Mouse (Mus musculus): ENCODE measurements around the gene Ybx1.

Ybx1 gene

DNA sequence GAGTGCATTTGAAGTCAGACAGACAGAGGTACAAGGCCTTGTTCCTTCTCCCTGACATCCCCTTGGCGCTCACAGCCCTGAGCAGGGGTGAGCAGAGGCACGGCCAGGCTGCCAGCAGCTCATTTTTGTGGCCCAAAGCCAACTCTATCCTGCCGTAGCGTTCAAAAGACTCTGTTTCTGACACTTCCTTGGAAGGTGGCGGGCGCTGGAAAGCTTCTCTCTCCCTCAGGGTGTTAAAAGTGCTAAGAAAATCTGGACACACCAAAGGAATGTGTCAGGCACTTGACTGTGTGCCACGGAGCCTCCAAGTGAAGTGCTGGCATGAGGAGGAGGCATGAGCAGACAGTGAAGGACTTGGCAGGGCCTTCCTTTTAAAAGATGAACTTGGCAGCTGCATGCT lies 48.8 kb downstream of the Ybx1 start:
- in situ Hi-C loops (cut with MboI; ENCODE audit: low pct_unique_long_range_greater_than_20kb in 1 of 2, low sequenced_read_pairs in 2 of 2, unreplicated experiment in 1 of 2) = loop anchor here in 1 of 2 experiments (5.0 kb wide), 1 partner anchor 97 kb away; no protein-coding TSS in a partner anchor

DNA sequence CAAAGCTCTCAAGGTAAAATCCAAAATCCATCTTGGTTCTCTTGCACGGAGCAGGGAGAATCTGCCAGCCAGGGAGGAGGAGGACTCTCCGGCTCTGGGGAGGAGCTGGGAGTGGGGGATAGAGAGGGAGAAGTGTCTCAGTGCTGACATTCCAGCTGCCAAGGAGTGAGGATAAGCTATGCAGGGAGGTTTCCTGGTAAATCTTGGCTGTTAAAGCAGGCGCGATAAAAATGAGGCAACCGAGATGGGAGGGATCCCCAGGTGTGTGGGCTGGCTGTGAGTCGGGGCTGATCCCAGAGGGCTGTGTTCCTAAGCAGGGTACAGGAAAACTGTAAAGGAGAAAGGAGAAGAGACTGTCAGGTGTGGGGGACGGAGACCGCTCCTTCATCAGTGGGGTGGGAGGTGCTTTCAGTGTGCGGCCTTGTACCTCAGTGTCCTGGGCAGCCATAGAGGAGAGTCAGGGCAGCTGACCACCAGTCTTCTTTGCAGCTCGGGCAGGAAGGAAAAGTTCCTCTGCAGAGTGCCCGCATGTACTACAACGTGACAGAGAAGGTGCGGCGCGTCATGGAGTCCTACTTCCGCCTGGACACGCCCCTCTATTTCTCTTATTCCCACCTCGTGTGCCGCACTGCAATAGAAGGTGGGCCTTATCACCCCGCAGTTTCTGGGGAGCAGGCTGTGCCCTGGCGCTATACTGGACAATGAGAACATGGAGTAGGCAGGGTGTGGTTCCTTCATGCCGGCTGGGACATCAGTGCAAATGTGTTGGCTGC lies 49.8 kb downstream of the Ybx1 start:
- in situ Hi-C loops (cut with MboI; ENCODE audit: low pct_unique_long_range_greater_than_20kb in 1 of 2, low sequenced_read_pairs in 2 of 2, unreplicated experiment in 1 of 2) = loop anchor here in 1 of 2 experiments (5.0 kb wide), 1 partner anchor 98 kb away; no protein-coding TSS in a partner anchor

DNA sequence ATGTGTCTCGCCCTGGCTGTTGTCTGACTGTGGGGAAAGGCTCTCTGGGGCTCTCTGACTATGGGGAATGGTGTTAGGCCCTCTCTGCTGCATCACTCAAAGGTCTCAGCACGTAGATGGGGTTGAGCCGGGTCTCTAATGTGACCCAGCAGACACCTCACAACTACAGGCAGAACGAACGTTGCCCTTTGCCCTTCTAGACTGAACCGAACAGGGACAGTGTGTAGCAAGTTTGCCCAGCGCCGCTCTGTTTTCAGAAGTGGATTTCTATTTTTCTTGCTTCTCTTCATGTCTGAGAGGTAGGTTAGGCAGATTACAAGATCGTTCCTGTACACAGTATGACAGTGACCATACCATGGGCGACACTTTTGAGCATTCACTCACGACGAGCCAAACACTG lies 51.8 kb downstream of the Ybx1 start:
- in situ Hi-C loops (cut with MboI; ENCODE audit: low pct_unique_long_range_greater_than_20kb in 1 of 2, low sequenced_read_pairs in 2 of 2, unreplicated experiment in 1 of 2) = no loop called here

DNA sequence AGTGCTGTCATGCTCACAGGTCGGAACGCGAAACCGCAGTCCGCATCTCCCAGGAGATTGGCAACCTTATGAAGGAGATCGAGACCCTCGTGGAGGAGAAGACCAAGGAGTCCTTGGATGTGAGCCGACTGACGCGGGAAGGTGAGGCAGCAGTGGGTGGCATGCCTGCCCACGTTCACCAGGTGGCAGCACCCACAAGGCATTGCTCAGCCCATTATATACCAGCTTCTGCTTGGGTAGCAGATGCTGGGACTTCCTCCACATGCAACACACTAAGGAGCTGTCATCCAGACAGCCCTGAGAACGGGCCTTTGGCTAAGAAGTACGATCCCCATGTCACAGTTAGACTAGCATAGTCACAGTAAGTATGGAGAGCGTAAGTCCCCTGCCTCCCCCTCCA lies 52.7 kb downstream of the Ybx1 start:
- in situ Hi-C loops (cut with MboI; ENCODE audit: low pct_unique_long_range_greater_than_20kb in 1 of 2, low sequenced_read_pairs in 2 of 2, unreplicated experiment in 1 of 2) = no loop called here

DNA sequence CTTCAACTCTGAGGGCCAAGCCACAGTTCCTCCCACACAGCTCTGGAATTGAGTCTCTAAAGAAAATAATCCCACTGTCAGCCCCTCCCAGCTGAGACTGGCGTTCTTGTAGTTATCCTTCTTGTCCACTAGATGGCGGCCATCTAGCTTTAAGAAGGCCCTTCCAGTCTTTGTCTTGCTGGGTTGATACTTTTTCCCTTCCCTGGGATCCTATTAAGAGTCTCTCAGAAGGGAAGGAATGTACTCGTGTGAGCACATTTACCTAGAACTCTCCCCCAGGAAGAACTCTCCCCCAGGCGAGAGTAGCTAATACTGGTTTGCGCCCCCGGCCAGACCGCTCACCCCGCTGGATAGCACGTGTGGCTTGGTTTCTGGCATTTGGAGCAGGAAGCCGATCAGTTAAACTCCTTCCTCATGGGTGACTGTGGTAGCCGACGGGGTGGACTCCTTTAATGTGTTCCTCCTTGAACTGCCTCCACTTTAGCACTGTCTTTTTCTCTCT lies 55.2 kb downstream of the Ybx1 start:
- in situ Hi-C loops (cut with MboI; ENCODE audit: low pct_unique_long_range_greater_than_20kb in 1 of 2, low sequenced_read_pairs in 2 of 2, unreplicated experiment in 1 of 2) = no loop called here

DNA sequence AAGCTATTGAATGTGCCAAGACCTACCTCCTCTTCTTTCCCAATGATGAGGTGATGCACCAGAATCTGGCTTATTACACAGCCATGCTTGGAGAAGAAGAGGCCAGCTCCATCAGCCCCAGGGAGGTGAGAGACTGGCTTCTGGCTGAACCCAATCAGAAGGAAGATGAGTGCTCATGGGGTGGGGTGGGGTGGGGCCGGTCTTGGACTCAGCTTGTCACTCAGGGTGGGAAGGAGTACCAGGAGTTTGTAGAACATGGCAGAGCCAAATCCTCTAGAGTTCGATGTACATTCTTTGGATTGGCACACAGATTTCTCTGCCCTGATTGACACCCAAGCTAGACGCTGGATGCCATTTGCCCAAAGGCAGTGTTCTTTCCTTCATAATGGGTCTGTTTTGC lies 55.7 kb downstream of the Ybx1 start:
- in situ Hi-C loops (cut with MboI; ENCODE audit: low pct_unique_long_range_greater_than_20kb in 1 of 2, low sequenced_read_pairs in 2 of 2, unreplicated experiment in 1 of 2) = no loop called here

DNA sequence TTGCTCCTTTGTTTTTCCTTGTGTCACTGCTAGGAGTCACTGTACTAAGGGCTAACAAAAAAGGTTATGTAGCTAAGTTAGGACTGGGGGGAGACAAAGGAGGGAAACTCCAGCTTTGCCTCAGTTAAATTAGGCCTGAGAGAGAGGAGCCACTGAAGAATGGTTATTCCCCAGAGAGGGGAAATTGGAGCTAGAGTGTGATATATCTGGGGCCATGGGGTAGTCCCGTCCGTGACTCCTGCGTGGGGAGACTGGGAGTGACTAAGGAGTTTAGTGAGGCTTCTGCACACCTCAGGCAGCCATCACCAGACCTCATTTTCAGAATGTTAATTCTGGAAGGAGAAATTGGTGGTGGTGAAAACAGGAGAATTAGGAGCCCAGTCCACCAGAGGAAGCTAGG lies 60.1 kb downstream of the Ybx1 start:
- in situ Hi-C loops (cut with MboI; ENCODE audit: low pct_unique_long_range_greater_than_20kb in 1 of 2, low sequenced_read_pairs in 2 of 2, unreplicated experiment in 1 of 2) = no loop called here

DNA sequence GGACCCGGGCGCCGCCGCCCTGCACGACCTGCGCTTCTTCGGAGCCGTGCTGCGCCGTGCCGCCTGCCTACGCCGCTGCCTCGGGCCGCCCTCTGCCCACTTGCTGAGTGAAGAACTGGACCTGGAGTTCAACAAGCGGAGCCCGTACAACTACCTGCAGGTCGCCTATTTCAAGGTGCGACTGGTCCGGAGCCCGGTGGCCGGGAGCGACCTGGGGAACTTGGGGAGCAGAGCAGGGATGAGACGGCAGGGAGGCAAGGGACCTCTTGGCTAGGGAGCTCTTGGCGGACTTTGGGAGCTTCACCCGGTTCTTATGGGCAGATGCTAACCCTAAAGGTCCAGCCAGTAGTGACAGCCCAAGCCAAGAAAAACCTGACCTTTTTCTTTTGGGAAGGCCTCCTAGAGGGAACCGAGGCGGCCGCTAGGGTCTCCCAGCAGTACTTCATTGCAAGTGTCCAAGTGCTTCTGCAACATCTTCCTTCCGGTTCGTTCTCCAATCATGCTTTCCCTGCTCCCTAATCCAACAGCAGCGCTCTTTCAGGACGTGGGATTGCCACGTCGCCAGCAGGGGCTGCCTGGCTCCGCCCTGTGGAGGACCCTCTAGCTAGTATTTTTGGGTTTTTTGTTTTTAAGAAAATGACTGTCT lies 61.0 kb downstream of the Ybx1 start:
- in situ Hi-C loops (cut with MboI; ENCODE audit: low pct_unique_long_range_greater_than_20kb in 1 of 2, low sequenced_read_pairs in 2 of 2, unreplicated experiment in 1 of 2) = no loop called here

DNA sequence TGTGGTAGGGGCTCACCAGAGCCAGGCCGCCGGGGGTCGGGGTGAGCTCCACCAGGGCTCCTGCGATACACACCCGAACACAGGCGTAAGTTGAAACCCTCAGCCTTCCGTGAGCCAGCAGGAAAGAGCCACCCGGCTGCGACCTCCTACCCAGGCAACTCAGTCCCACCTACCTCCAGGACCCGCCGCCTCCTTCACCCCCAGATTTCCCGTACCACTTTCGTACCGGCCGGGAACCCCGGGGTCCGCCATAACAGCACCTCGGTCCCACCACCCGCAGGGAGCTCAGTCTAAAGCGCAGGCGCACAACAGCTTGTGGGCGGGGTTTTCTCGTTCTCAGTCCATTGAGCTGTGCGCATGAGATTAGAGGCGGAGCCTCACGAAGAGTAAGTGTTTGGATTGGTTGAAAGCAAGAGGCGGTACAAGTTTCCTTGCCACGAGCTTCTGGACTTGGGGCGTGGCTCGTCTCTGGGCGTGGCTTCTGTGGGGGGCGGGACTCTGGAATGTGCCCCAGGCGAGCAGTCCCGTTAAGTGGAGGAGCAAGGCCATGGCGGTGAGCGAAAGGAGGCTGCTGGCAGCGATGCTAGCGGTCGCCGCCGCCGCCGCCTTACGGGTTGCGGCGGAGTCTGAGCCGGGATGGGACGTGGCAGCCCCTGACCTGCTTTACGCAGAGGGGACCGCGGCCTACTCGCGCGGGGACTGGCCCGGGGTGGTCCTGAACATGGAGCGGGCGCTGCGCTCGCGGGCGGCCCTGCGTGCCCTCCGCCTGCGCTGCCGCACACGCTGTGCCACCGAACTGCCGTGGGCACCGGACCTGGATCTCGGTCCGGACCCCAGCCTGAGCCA lies 61.8 kb downstream of the Ybx1 start, which contains the start of the genes AU022252 and P3h1:
Gene AU022252, minus strand, starts transcription at position 303 of the 846 bp plus-strand sequence.
Gene P3h1, plus strand, starts transcription at position 506 of the 846 bp plus-strand sequence.
- in situ Hi-C loops (cut with MboI; ENCODE audit: low pct_unique_long_range_greater_than_20kb in 1 of 2, low sequenced_read_pairs in 2 of 2, unreplicated experiment in 1 of 2) = no loop called here

Data from mouse embryonic stem cell (cell line).